Mouse (Mus musculus) heart, postnatal 0 days (tissue): ENCODE results near the gene Olfr1413.

Experiments
- CTCF ChIP-seq: IDR thresholded peaks from 2 replicates; pipeline ENCODE4 v1.5.1; 2016; ENCODE audit warnings: antibody characterized with exemption, control low read depth, low read depth
- EP300 ChIP-seq: IDR thresholded peaks from 2 replicates; pipeline ENCODE4 v1.6.1; 2016; ENCODE audit warnings: antibody characterized with exemption, low read depth

GRCm38 (mm10) chr1:92585479-92585878 lies 14.4 kb downstream of the Olfr1413 start, which contains the start of gene Olfr1412:
- TF ChIP-seq CTCF (no peak), EP300 (no peak)
